Mouse (Mus musculus) MN1 (cell line): ENCODE measurements around the gene Ceacam20.
A peak's percentile ranks its signal among the peaks of the same experiment; 100 is the strongest.
"Not testable (repeated sequence)": the region's sequence is repeated elsewhere in the genome, so short reads cannot be mapped to it uniquely, and the experiment has no call there.

ENCODE experiments used
- DNase-seq: peaks from one replicate; pipeline ENCODE4 v3.0.0-alpha.2; 2016; ENCODE audit warnings: low spot score

The Ceacam20 gene

DNA sequence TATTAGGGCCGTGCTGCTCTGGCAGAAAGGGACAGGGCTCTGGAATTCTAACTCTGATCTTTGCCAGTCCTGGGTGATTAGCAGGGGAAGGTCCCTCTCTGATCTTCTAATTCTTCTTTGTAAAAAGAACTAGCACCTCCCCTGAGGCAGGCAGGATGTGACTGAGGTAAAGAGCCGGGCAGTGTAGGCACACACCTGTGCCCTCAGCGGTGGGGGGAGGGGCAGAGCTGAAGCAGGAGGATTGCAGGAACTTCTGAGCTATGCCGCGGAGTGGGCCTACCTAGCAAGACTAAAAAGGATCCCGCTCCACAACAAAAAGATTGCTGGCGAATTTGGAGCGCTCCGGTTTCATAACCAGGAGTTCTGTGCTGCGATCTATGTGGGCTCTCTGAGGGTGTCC lies 15.2 kb upstream of the Ceacam20 start:
- no peak for DNase-seq

DNA sequence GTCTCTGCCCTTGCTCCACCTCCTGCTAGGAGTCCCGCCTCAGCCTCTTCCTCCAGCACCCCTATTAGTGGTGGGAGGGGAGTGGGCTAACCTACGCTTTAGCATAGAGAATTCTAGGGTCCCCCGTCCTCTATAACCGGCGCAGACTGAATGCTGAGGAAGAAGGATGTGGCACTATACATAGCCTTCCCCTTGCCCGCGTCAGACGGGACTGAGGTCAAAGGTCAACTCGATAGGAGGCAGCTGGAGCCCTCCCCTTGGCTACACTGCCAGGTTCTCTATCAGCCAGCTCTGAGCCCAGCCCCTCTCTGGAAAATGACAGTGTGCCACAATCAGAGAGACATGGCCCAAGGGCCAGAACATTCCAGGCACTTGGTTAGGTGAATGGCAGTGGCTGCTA lies 14.6 kb upstream of the Ceacam20 start, which contains the start of gene Igsf23:
Gene Igsf23, minus strand, starts transcription at position 168 of the 400 bp plus-strand sequence.
- DNase-seq: no peak

DNA sequence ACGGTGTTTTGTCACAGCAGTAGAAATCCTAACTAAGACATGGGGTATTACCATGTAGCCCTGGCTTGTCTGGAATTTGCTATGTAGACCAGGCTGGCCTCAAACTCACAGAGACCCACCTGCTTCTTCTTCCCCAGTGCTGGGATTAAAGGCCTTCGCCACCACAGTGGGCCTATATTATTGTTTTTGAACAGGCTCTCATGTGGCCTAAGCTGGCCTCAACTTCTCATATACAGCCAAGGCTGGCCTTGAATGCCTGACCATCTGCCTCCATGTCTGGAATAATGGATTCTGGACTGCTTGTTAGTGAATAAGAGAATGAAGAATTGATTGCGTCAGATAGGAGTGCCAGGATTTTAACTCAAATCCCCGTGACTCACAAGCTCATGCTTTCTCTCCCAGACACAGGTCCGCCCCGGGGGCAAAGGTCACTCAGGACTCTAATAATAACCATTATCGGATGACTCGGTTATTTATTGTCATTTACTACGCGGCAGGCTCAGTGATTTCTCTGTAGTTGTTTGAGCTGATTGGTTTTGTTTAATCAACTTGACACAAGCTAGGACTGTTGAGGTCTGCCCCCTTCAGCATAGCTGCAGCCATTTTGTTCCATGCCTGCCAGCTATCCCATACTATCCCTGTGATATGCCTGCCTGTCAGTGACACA lies 12.8 kb upstream of the Ceacam20 start:
- DNase-seq: no peak

DNA sequence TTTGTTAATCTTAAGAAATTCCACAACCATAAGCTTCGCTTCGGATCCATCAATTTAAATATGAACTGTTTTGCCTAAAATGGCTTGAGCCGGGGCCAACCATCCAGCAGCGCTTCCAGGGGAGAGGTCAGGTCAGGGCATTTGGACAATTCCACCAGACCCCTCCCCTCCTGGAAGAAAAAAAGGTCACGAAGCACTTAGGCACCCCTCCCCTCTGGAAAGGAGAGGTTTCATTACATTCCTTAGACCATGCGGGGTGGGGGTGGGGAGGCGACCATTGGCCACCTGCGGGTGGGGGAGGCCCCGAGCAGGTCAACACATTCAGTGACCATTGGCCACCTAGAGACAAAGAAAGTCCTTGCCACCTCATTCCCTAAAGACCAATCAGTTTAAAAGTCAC lies 12.2 kb upstream of the Ceacam20 start:
- DNase-seq: no peak

DNA sequence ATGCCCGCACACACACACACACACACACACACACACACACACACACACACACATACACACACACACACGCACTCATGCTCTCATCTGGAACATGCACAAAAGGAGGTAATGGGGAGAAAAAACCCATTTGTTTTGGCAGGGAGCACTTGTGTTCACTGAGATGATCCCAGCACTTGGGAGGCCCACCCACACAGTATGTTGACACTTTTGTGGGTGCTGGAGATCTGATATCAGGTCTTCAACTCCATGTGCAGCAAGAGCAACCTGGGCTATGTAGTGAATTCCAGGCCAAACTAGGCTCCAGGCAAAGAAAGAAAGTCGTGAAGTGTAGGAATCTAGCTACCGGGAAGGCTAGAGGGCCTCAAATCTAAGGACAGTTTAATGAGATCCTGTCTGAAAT lies 9.4 kb upstream of the Ceacam20 start:
- DNase-seq: no peak

DNA sequence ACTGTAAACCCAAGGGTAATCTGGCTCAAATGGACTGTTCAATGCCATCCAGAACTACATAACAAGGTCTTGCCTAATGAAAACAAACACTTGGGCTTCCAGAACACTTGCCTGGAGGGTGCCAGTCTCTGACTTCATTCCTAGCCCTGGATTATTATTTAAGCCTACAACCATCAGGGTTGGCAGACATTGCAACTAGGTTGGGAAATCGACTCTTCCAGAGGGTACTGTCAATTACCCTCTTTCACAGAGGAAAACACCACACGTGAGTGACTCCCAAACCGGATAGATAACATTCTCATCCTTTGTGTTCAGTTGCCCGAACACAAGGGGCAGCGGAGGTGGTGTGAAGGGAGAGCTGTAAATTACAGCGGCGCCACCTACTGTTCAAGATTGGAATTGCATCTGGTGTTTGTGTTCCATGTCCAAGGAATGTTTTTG lies 8.9 kb upstream of the Ceacam20 start:
- DNase-seq: peak; percentile 64

DNA sequence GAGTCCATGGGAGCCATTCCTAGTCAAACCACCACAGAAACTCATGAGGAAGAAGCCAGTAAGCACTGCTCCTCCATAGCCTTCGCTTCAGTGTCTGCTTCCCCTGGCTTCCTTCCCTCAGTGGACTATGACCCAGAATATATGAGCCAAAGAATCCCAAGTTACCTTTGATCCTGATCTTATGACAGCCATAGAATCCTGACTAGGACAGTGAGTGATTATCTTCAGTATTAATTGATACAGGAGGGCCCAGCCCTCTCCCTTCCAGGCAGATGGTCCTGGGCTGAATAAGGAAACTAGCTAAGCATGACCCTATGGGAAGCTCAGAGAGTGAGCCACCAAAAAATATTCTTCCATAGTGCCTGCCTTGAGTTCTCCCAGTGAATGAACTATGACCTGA lies 2.8 kb upstream of the Ceacam20 start:
- no peak for DNase-seq

DNA sequence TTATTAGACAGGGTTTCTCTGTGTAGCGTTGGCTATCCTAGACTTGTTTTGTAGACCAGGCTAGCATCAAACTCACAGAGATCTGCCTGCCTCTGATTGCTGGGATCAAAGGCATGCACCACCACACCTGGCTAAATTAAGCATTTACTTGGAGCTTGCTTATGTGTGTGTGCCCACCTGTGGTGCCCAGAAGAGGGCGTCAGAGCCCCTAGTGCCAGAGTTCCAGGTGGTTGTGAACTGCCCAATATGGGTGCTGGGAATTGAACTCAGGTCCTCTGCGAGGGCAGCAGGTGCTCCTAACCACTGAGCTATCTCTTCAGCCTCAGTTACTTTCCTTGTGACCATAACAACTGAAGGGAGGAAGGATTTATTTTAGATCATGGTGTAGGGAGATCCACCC lies 3.9 kb downstream of the Ceacam20 start:
- DNase-seq: no peak

DNA sequence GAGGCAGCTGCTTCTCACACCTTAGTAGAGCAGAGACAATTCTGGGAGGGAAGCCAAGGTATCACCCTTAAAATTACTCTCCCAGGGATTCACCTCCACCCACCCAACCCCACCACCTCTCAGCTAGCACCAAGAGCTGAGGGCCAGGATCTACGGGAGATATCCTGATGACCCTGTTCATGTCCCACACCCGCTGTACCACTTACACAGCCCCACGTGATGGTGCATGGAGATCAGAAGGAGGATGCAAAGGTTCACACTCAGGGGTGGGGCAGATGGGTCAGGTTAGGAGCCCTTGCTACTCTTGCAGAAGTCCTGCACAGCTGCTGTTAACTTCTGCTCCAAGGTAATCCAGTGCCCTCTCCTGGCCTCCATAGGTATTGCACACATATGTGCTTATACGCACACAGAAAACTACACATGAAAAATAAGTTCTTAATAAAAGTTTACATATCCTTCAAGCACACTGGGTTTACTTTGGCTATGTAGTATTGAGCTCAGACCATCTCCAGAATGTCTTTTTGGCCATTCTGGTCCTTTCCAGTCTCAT lies 4.4 kb downstream of the Ceacam20 start:
- no peak for DNase-seq

DNA sequence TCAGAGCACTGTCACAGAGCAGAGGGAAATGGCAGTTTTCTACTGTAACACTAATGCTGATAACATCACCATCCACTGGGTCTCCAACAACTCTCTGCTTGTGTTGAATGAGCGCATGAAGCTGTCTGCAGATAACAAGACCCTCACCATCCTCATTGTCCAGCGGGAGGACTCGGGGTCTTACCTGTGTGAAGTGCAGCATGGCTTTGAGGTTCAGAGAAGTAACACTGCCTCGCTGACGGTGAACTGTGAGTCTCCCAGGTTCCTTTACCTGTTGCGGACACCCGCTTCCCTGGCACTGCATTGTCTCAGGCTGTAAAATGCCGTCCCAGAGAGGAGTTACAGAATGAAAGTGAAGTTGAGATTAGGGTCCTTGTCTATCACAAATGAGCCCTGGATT lies 5.0 kb downstream of the Ceacam20 start:
- DNase-seq: no peak

DNA sequence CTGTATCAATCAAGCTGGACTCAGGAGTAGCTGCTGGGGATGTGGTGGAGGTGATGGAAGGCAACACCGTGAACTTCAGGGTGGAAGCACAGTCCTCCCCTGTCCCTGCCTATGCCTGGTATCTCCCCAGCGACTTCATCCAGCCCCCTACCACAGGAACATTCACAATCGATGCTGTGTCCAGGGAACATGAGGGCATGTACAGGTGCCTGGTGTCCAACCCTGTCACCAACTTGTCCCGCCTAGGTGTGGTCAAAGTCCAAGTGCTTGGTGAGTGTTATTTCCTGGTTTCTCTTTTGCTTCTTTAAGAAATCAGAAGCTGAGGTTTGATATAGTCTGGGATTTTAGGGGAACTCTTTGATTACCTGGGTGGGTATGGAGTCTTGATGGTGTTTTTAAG lies 6.3 kb downstream of the Ceacam20 start:
- DNase-seq: no peak

DNA sequence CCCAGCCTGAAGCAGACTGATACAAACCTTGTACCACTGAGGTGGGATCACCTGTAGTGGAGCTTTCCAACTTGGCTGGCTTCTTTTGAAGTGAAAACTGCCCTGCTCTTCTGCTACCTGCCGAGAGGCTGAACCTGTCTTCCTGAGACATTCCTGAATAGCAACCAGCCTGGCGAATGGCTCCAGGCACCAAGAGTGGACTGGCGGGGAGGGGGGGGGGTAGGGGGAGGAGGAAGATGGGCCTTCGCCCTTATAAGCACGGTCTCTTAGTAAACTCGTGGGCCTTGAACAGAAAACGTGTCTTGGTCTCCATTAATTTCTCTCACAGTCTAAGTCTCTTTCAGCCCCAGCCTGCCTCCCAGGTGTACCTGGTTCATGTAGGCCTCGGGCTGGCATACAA lies 26.0 kb downstream of the Ceacam20 start, which contains the start of gene Nlrp9b:
Gene Nlrp9b, plus strand, starts transcription at position 301 of the 400 bp plus-strand sequence.
- DNase-seq: not testable (repeated sequence)

DNA sequence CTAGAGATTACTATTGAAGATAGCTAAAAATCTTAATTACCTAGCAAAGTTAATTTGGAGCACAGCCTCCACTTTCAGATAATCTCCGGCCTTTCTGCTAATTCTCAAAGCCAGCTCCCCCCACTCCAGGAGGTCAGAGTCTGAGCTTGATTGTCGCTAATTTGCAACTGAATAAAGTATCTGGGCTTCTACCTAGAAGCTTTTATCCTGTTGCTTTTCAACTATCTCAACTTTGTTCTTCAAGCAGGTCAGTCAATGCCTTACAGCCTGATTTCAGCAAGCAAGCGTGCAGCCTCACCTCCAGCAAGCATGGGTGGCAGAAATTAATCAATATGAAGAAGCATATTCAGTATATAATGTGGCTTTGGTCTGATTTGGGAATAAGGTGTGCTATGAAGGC lies 31.5 kb downstream of the Ceacam20 start:
- DNase-seq: not testable (repeated sequence)

DNA sequence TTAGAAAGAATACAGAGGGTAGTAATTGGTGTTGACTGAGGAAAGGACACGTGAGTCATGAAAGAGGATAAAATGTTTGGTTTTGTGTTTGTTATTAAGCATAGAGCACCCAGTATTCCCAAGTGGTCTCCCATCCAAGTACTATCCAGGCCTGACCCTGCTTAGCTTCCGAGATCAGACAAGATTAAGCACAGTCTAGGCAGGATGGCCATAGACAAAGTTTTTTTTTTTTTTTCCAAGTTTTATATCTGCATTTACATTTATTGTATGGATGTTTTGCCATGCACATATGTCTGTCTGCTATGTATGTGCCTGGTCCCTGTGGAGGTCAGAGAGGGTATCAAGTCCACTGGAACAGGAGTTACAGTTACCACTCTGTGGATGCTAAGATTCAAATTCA lies 44.8 kb downstream of the Ceacam20 start:
- DNase-seq: no peak
